Mouse (Mus musculus): ENCODE measurements around the gene Aff3. TPM values are rescaled to one million over a fixed set of nuclear protein-coding genes. Genes with fewer than 3 reads are reported as not detected.

Gene Aff3
- polyA plus RNA-seq, 1 experiment from 2014 or later = 29.5 TPM

GRCm38 (mm10) chr1:38591194-38591593, 73.6 kb downstream of the Aff3 start:
- Histone ChIP-seq H3K4me1 (replicated peaks; ENCODE audit: control insufficient read depth, insufficient read depth, low read length) (peaks cover 32% of the 10 kb centered on the region), H3K9ac (no peak overlapping the region), H3K27ac (0 out of 2 replicates have a peak overlapping the region, but pooled peaks have one; percentile 14), H3K27me3 (ENCODE audit: control insufficient read depth, insufficient read depth, low read length) (no peaks in the 10 kb centered on the region), H3K4me2 (replicated peaks) (no peak overlapping the region), H3K36me3 (replicated peaks; ENCODE audit: control insufficient read depth, insufficient read depth) (no peaks in the 10 kb centered on the region), H3K4me3 (replicated peaks; ENCODE audit: low read length) (no peak overlapping the region), H3K9me3 (ENCODE audit: control insufficient read depth, low read length) (no peaks in the 10 kb centered on the region)
- WGBS = 74% methylated on average over 8 of the region's 8 CpGs
- DNase-seq (ENCODE audit: low spot score) (no peak), ATAC-seq (ENCODE audit: low FRiP score) (no peak)

- no peak overlapping the region for H3K9ac ChIP-seq
- ATAC-seq (ENCODE audit: low FRiP score) (no peak), DNase-seq (ENCODE audit: low spot score) (no peak)
- H3K4me2 ChIP-seq (replicated peaks) = no peak overlapping the region
- no peaks in the 10 kb centered on the region for H3K27me3 ChIP-seq (ENCODE audit: control insufficient read depth, insufficient read depth, low read length)
- peaks cover 19% of the 10 kb centered on the region for H3K4me1 ChIP-seq (replicated peaks; ENCODE audit: control insufficient read depth, insufficient read depth, low read length)
- WGBS = 71% methylated on average over 6 of the region's 6 CpGs
- H3K36me3 ChIP-seq (replicated peaks; ENCODE audit: control insufficient read depth, insufficient read depth) = no peaks in the 10 kb centered on the region
- H3K9me3 ChIP-seq (ENCODE audit: control insufficient read depth, low read length) = no peaks in the 10 kb centered on the region
- peak overlapping the region; percentile 18; the same call in 1 of the 2 replicates for H3K27ac ChIP-seq
- no peak overlapping the region for H3K4me3 ChIP-seq (replicated peaks; ENCODE audit: low read length)
Measured at GRCm38 (mm10) chr1:38588741-38589140, 76.0 kb downstream of the Aff3 start.

GRCm38 (mm10) chr1:38582328-38582727, 82.4 kb downstream of the Aff3 start:
- no peak overlapping the region for H3K9ac ChIP-seq
- WGBS = 84% methylated on average over 9 of the region's 9 CpGs
- DNase-seq (ENCODE audit: low spot score) (no peak), ATAC-seq (ENCODE audit: low FRiP score) (no peak)
- H3K4me3 ChIP-seq (replicated peaks; ENCODE audit: low read length) = no peak overlapping the region
- H3K9me3 ChIP-seq (ENCODE audit: control insufficient read depth, low read length) = no peaks in the 10 kb centered on the region
- H3K36me3 ChIP-seq (replicated peaks; ENCODE audit: control insufficient read depth, insufficient read depth) = no peaks in the 10 kb centered on the region
- H3K27me3 ChIP-seq (ENCODE audit: control insufficient read depth, insufficient read depth, low read length) = no peaks in the 10 kb centered on the region
- peaks cover 13% of the 10 kb centered on the region for H3K4me1 ChIP-seq (replicated peaks; ENCODE audit: control insufficient read depth, insufficient read depth, low read length)
- H3K4me2 ChIP-seq (replicated peaks) = no peak overlapping the region
- H3K27ac ChIP-seq = no peak overlapping the region

- H3K4me2 ChIP-seq (replicated peaks) = no peak overlapping the region
- no peaks in the 10 kb centered on the region for H3K36me3 ChIP-seq (replicated peaks; ENCODE audit: control insufficient read depth, insufficient read depth)
- no peak overlapping the region for H3K9ac ChIP-seq
- DNase-seq (ENCODE audit: low spot score) = no peak
- no peak overlapping the region for H3K27ac ChIP-seq
- no peaks in the 10 kb centered on the region for H3K27me3 ChIP-seq (ENCODE audit: control insufficient read depth, insufficient read depth, low read length)
- no peak overlapping the region for H3K4me3 ChIP-seq (replicated peaks; ENCODE audit: low read length)
- H3K9me3 ChIP-seq (ENCODE audit: control insufficient read depth, low read length) = no peaks in the 10 kb centered on the region
- ATAC-seq (ENCODE audit: low FRiP score) = no peak
- 83% methylated on average over 2 of the region's 2 CpGs for WGBS
- peaks cover 13% of the 10 kb centered on the region for H3K4me1 ChIP-seq (replicated peaks; ENCODE audit: control insufficient read depth, insufficient read depth, low read length)
Measured at GRCm38 (mm10) chr1:38580572-38580971, 84.2 kb downstream of the Aff3 start.

- Histone ChIP-seq H3K9ac (no peak overlapping the region), H3K27ac (peak overlapping the region; percentile 64), H3K4me2 (replicated peaks) (no peak overlapping the region), H3K27me3 (ENCODE audit: control insufficient read depth, insufficient read depth, low read length) (no peaks in the 10 kb centered on the region), H3K36me3 (replicated peaks; ENCODE audit: control insufficient read depth, insufficient read depth) (no peaks in the 10 kb centered on the region), H3K9me3 (ENCODE audit: control insufficient read depth, low read length) (no peaks in the 10 kb centered on the region), H3K4me1 (replicated peaks; ENCODE audit: control insufficient read depth, insufficient read depth, low read length) (peaks cover 19% of the 10 kb centered on the region), H3K4me3 (replicated peaks; ENCODE audit: low read length) (no peak overlapping the region)
- ATAC-seq (ENCODE audit: low FRiP score) (no peak), DNase-seq (ENCODE audit: low spot score) (no peak)
- 43% methylated on average over 5 of the region's 5 CpGs for WGBS
Measured at GRCm38 (mm10) chr1:38578339-38578738, 86.4 kb downstream of the Aff3 start.

- Histone ChIP-seq H3K36me3 (replicated peaks; ENCODE audit: control insufficient read depth, insufficient read depth) (no peaks in the 10 kb centered on the region), H3K4me2 (replicated peaks) (no peak overlapping the region), H3K27ac (peak overlapping the region; percentile 32; the same call in 1 of the 2 replicates), H3K4me1 (replicated peaks; ENCODE audit: control insufficient read depth, insufficient read depth, low read length) (peaks cover 58% of the 10 kb centered on the region), H3K9ac (no peak overlapping the region), H3K9me3 (ENCODE audit: control insufficient read depth, low read length) (no peaks in the 10 kb centered on the region), H3K27me3 (ENCODE audit: control insufficient read depth, insufficient read depth, low read length) (no peaks in the 10 kb centered on the region), H3K4me3 (replicated peaks; ENCODE audit: low read length) (no peak overlapping the region)
- DNase-seq (ENCODE audit: low spot score) (no peak), ATAC-seq (ENCODE audit: low FRiP score) (no peak)
- 40% methylated on average over 3 of the region's 3 CpGs for WGBS
Measured at GRCm38 (mm10) chr1:38567791-38568190, 97.0 kb downstream of the Aff3 start.

- Histone ChIP-seq H3K27me3 (ENCODE audit: control insufficient read depth, insufficient read depth, low read length) (no peaks in the 10 kb centered on the region), H3K4me2 (replicated peaks) (peak overlapping the region; percentile 39), H3K27ac (peak overlapping the region; percentile 89), H3K9me3 (ENCODE audit: control insufficient read depth, low read length) (no peaks in the 10 kb centered on the region), H3K4me3 (replicated peaks; ENCODE audit: low read length) (no peak overlapping the region), H3K36me3 (replicated peaks; ENCODE audit: control insufficient read depth, insufficient read depth) (no peaks in the 10 kb centered on the region), H3K9ac (peak overlapping the region; percentile 38), H3K4me1 (replicated peaks; ENCODE audit: control insufficient read depth, insufficient read depth, low read length) (peaks cover 74% of the 10 kb centered on the region)
- WGBS = 17% methylated on average over 7 of the region's 9 CpGs
- DNase-seq (ENCODE audit: low spot score) (no peak), ATAC-seq (ENCODE audit: low FRiP score) (peak; percentile 21; the same call in 1 of the 2 replicates)
Measured at GRCm38 (mm10) chr1:38566101-38566678, 98.6 kb downstream of the Aff3 start.

GRCm38 (mm10) chr1:38565295-38565777, 99.4 kb downstream of the Aff3 start:
- no peak overlapping the region for H3K4me3 ChIP-seq (replicated peaks; ENCODE audit: low read length)
- no peaks in the 10 kb centered on the region for H3K9me3 ChIP-seq (ENCODE audit: control insufficient read depth, low read length)
- peak overlapping the region; percentile 89 for H3K27ac ChIP-seq
- ATAC-seq (ENCODE audit: low FRiP score) = peak; percentile 59; the same call in 1 of the 2 replicates
- H3K4me2 ChIP-seq (replicated peaks) = peak overlapping the region; percentile 39
- no peaks in the 10 kb centered on the region for H3K27me3 ChIP-seq (ENCODE audit: control insufficient read depth, insufficient read depth, low read length)
- H3K36me3 ChIP-seq (replicated peaks; ENCODE audit: control insufficient read depth, insufficient read depth) = no peaks in the 10 kb centered on the region
- WGBS = 18% methylated on average over 7 of the region's 7 CpGs
- H3K4me1 ChIP-seq (replicated peaks; ENCODE audit: control insufficient read depth, insufficient read depth, low read length) = peaks cover 76% of the 10 kb centered on the region
- H3K9ac ChIP-seq = peak overlapping the region; percentile 42; the same call in 1 of the 2 replicates
- DNase-seq (ENCODE audit: low spot score) = no peak

- peak overlapping the region; percentile 31 for H3K4me2 ChIP-seq (replicated peaks)
Measured at GRCm38 (mm10) chr1:38562397-38563199, 102.2 kb downstream of the Aff3 start.

More at GRCm38 (mm10) chr1:38562397-38563199, 102.2 kb downstream of the Aff3 start:
- no peak overlapping the region for H3K4me3 ChIP-seq (replicated peaks; ENCODE audit: low read length)
- H3K27me3 ChIP-seq (ENCODE audit: control insufficient read depth, insufficient read depth, low read length) = no peaks in the 10 kb centered on the region
- no peaks in the 10 kb centered on the region for H3K9me3 ChIP-seq (ENCODE audit: control insufficient read depth, low read length)
- H3K27ac ChIP-seq = peak overlapping the region; percentile 86
- H3K4me1 ChIP-seq (replicated peaks; ENCODE audit: control insufficient read depth, insufficient read depth, low read length) = peaks cover 55% of the 10 kb centered on the region
- ATAC-seq (ENCODE audit: low FRiP score) (no peak), DNase-seq (ENCODE audit: low spot score) (no peak)
- 5% methylated on average over 11 of the region's 11 CpGs for WGBS
- no peaks in the 10 kb centered on the region for H3K36me3 ChIP-seq (replicated peaks; ENCODE audit: control insufficient read depth, insufficient read depth)
- H3K9ac ChIP-seq = peak overlapping the region; percentile 41; the same call in 1 of the 2 replicates

Measured in hindbrain, embryonic 14.5 days (tissue).